Mouse (Mus musculus) ES-E14 (cell line): ENCODE measurements at regions not wholly inside any gene's neighbourhood (a gene's known extent, or its start where the extent isn't known, plus 50 kb on each side); places are given as distances from the start of the nearest gene placed in this dataset.

ENCODE experiments used
- CHD2 ChIP-seq: IDR thresholded peaks from 2 replicates; pipeline ENCODE4 v1.6.1; 2014; ENCODE audit warnings: mild to moderate bottlenecking, low read depth, low read length, inconsistent platforms
- HCFC1 ChIP-seq: IDR thresholded peaks from 2 replicates; pipeline ENCODE4 v1.6.1; 2012; ENCODE audit warnings: low read length, inconsistent platforms, borderline replicate concordance; ENCODE audit not compliant: insufficient read depth
- MAFK ChIP-seq: IDR thresholded peaks from 2 replicates; pipeline ENCODE4 v1.6.1; 2014; ENCODE audit warnings: mild to moderate bottlenecking, low read depth, low read length, inconsistent platforms; ENCODE audit not compliant: insufficient read depth
- ZC3H11A ChIP-seq: IDR thresholded peaks from 2 replicates; pipeline ENCODE4 v1.6.1; 2012; ENCODE audit warnings: low read depth, mild to moderate bottlenecking, inconsistent platforms, low read length, borderline replicate concordance

DNA sequence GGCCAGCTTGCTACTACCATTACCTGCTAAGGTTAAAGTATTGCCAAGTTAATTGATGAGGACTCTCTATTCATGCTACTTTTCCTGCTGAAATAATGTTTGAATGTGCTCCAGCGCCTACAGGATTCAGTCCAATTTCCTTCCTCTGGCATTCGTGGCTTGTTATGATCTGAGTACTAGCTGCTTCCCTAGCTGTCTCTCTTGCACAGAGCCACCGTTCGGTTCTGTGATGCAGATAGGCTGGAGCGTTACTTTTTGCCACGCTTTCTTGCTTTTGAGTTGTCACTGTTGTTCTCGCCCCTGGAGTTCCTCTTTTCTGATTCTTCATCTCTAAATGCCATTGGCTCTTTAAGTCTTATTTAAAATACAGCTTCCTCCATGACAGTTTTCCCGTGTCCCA is 279.3 kb downstream of the Olfm4 start:
- TF ChIP-seq CHD2 (no peak), HCFC1 (no peak), ZC3H11A (no peak), MAFK (no peak)
